Mouse (Mus musculus) frontal cortex, postnatal 10 days (tissue): ENCODE measurements around the gene Lrrc18.

Experiments
- DNase-seq, 2 experiments: peaks; one replicate each; pipeline ENCODE4 v3.0.0; 2022; ENCODE audit warnings: low spot score in 2 of 2, mixed read lengths in 1 of 2

Gene Lrrc18

DNA sequence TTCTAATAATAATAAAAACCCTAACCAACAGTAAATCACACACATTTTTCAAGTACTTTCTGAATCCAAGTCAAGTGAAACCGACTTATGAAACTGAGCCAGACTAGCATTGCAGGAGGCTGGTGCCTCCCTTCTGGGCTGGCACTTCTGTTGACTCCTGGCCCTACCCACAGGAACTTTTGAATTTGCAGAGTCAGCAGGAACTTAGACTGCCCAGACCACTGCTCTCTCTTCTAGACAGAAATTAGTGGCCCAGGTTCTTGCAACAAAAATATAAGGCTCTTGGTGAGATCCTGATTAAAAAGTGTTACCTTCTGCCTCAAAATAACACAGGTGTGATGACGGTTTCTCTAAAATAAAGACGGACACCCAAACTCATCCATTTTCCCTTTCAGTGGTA lies 54.0 kb downstream of the Lrrc18 start:
- DNase-seq: no peak

- no peak for DNase-seq
These were observed 62.3 kb downstream of the Lrrc18 start for GRCm38 (mm10) chr14:33053441-33053840.

- DNase-seq: no peak
These were observed 67.9 kb downstream of the Lrrc18 start for GRCm38 (mm10) chr14:33058881-33059660.

DNA sequence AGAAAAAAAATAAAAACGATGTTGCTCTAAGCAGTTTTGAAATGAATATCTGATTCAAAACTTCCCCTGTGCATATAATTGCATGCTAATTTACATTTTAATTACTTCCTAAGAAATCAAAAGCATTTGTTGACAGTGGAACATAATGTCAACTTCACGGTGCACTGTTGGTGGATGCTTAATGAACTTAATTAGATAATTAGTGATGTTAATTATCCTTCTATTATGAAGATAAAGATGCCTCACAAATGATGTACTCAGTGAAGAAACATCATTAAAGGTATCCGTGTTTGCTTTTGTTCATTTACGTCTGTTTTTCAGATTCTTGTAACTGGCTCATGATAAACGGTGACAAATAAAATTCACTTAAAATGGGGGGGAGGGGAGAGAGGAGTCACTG lies 71.8 kb downstream of the Lrrc18 start:
- no peak for DNase-seq
